Mouse (Mus musculus) olfactory bulb, adult 2 months (tissue): ENCODE results near the gene Jag1. TPM values are rescaled to one million over a fixed set of nuclear protein-coding genes. Genes with fewer than 3 reads are reported as not detected.

Experiments used
- H3K27ac ChIP-seq: fragments of 200-500 bp; 2 replicates; pipeline ENCODE4 v1.5.1; 2012; ENCODE audit warnings: low read depth, low read length; ENCODE audit not compliant: insufficient read depth
- H3K4me1 ChIP-seq: fragments of 200-500 bp; 2 replicates; pipeline ENCODE4 v1.6.1; 2012; ENCODE audit warnings: low read length; ENCODE audit not compliant: control insufficient read depth, insufficient read depth
- H3K4me3 ChIP-seq: fragments of 200-500 bp; 2 replicates; pipeline ENCODE4 v1.5.1; 2012; ENCODE audit warnings: mild to moderate bottlenecking, low read depth, low read length, moderate library complexity; ENCODE audit not compliant: insufficient read depth
- CTCF ChIP-seq: fragments of 200-500 bp; IDR thresholded peaks from 2 replicates; pipeline ENCODE4 v1.5.1; 2012; ENCODE audit warnings: low read depth, mild to moderate bottlenecking, low read length, moderate library complexity; ENCODE audit not compliant: insufficient read depth
- POLR2A ChIP-seq: fragments of 200-500 bp; IDR thresholded peaks from 2 replicates; pipeline ENCODE4 v1.6.1; 2012; ENCODE audit warnings: mild to moderate bottlenecking, low read depth, low read length, moderate library complexity; ENCODE audit not compliant: insufficient read depth
- WGBS: fragments of 180-500 bp; shearing (Covaris S2); methylation state at CpG from one replicate; pipeline ENCODE4 v1.1.7; 2018; 5-methylcytosine and 5-hydroxymethylcytosine counted together
- polyA plus RNA-seq: library from polyadenylated mRNA; stranded (reverse); fragments of >200 nt; gene quantifications from 2 replicates; pipeline ENCODE4 v1.2.4, GENCODE M21; 2012; ENCODE audit warnings: low replicate concordance; ENCODE audit not compliant: missing spikeins, insufficient read depth, insufficient read length

Jag1 gene
- polyA plus RNA-seq, 1 experiment = not detected

DNA sequence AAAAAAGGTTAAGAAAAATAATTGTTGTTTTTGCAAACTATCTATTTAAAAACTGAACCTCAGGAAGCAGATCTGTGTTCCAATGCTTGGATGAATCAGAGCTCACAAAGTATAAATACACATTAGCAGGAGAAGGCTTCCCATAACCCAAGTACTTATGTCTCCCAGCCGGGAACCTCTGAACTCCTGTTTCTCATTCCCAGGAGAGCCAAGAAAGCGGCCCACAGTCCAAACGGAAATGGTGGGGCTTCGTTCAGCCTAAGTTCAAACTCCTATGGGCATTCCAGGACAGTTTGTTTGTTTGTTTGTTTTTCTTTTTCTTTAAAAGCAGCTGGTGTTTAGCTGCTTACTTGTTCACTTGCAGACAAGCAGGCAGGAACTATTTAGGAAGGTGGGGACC lies 37.7 kb downstream of the Jag1 start:
- WGBS = 55% methylated on average over 4 of the region's 4 CpGs
- H3K4me3 ChIP-seq = no peak overlapping the region
- no peak for TF ChIP-seq POLR2A
- no peak for TF ChIP-seq CTCF
- peaks cover 15% of the 10 kb centered on the region for H3K4me1 ChIP-seq
- no peak overlapping the region for H3K27ac ChIP-seq

GRCm38 (mm10) chr2:137074313-137074620 lies 42.2 kb downstream of the Jag1 start:
- TF ChIP-seq POLR2A (no peak), CTCF (no peak)
- no peak overlapping the region for H3K4me3 ChIP-seq
- 45% methylated on average over 2 of the region's 2 CpGs for WGBS
- H3K27ac ChIP-seq = no peak overlapping the region
- peaks cover 8% of the 10 kb centered on the region for H3K4me1 ChIP-seq

DNA sequence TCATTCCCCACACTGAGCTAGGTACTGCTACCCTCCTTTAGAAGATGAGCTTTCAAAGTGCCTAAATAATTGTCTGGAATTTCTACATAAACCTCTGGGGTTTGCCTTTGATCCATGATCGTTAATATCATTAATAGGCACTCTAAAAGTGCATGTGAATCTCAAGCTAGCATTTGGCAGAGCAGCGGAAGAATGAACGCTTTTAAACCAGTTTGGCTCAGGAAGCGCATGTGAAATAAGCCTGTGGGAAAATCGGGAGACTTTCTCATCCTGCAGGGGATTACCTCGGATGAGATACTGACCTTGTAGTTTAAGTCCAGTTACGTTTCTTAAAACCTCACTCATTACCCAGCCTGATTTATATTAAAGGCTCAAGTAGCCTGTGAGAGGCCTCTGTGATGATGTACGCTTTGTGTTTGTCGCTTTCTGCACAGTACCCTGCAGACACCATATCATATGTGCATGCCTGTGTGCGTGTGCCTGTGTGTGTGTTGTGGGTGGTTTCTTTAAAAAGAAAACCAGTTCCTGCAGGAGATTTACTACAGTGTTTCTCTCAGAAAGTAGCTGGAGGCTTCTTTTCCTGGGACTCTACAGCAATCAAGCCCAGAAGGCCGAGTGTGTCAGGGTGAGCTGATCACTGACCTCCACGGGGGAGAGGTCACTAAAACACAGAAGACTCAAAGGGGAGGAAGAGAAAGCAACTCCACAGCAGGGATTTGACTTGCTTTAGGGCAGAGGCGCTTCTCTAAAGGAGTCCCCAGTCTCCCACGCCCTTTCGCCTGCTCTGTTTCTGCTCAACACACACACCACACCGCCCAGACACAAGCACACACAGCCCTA lies 42.8 kb downstream of the Jag1 start:
- WGBS = 61% methylated on average over 16 of the region's 16 CpGs
- H3K27ac ChIP-seq = no peak overlapping the region
- no peak overlapping the region for H3K4me3 ChIP-seq
- peaks cover 6% of the 10 kb centered on the region for H3K4me1 ChIP-seq
- TF ChIP-seq CTCF = no peak
- TF ChIP-seq POLR2A = no peak

DNA sequence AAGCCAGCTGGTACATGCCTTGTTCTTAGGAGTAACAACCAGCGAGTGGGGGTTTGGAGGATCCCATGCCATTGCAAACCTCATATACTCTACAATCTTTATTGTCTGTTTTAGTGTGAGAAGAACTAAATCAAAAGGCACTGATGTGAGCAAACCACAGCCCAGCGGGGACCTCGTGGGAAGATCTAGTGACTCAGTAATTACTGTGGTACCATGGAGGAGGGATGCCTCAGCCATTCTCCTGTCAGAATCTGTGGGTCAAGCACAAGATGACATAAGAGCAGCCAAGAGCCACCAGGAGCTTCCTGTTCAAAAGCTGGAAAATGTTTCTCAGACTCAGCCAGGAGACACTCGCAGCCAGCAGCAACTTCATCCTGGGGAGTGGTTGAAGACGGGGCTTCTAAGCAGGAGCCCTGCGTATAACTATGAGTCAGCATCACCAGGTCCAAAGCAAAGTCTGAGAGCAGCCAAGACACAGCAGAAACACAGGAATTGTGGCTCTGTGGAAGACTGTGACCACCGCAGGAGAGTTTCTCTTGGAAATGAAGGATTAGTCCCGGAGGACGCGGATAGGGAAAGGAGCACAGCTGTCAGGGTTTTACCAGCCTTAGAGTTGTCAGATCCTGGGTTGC lies 48.8 kb downstream of the Jag1 start:
- WGBS = 32% methylated on average over 10 of the region's 10 CpGs
- Histone ChIP-seq H3K4me3 (no peak overlapping the region), H3K4me1 (peaks cover 8% of the 10 kb centered on the region), H3K27ac (peak overlapping the region; percentile 78)
- TF ChIP-seq CTCF (no peak), POLR2A (no peak)

DNA sequence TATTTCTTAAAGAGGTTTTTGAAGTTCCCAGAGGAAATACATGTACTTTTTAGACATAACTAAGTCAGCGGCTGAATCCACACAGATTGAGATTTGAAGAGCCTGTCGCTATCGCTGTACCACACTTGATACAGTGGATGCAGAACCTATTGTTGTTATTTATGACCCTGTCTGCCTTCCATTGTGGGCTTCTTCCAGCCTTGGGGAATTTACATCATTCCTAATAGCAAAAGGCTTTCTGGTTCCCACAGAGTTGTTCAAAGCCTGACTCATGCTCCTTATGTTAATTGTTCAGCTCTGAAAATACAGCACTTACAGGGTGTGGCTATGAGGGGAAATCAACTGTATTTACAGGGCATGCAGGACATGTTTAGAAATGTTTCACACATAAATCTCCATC lies 51.9 kb downstream of the Jag1 start:
- WGBS = 66% methylated on average over 3 of the region's 3 CpGs
- Histone ChIP-seq H3K27ac (no peak overlapping the region), H3K4me3 (no peak overlapping the region), H3K4me1 (peaks cover 8% of the 10 kb centered on the region)
- TF ChIP-seq POLR2A (no peak), CTCF (no peak)

- Histone ChIP-seq H3K27ac (no peak overlapping the region), H3K4me1 (peaks cover 8% of the 10 kb centered on the region), H3K4me3 (no peak overlapping the region)
- TF ChIP-seq POLR2A (no peak), CTCF (no peak)
- WGBS = 96% methylated on average over 1 of the region's 1 CpGs
Measured at GRCm38 (mm10) chr2:137063829-137064228, 52.6 kb downstream of the Jag1 start.

DNA sequence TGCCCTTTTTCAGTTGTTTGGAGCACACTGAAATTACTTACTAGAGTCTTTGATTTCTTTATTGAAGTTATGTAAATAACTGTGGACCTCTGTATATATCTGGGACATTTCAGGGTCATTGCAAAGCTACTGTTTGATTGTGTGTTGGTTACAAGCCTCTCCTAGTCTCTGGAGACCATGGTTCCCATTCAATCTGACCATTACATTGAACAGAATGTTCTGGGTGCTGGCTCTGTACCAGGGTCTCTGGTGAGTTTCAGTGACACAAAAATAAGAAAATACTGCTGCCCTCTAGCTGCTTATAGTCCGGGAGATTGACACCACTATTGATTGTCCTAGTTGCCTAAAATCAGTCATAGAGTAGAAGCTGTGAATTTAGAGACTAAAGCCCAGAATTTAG lies 66.5 kb downstream of the Jag1 start:
- TF ChIP-seq CTCF = no peak
- no peak for TF ChIP-seq POLR2A
- Histone ChIP-seq H3K27ac (no peak overlapping the region), H3K4me3 (no peak overlapping the region), H3K4me1 (0 out of 2 replicates have a peak, but pooled peaks cover 2% of the 10 kb centered on the region)
- WGBS = 80% methylated on average over 1 of the region's 1 CpGs

GRCm38 (mm10) chr2:137049367-137049766 lies 67.1 kb downstream of the Jag1 start:
- Histone ChIP-seq H3K4me3 (no peak overlapping the region), H3K4me1 (0 out of 2 replicates have a peak, but pooled peaks cover 2% of the 10 kb centered on the region), H3K27ac (no peak overlapping the region)
- 52% methylated on average over 2 of the region's 2 CpGs for WGBS
- TF ChIP-seq CTCF = no peak
- TF ChIP-seq POLR2A = no peak

- 69% methylated on average over 2 of the region's 2 CpGs for WGBS
- Histone ChIP-seq H3K27ac (no peak overlapping the region), H3K4me3 (no peak overlapping the region), H3K4me1 (no peaks in the 10 kb centered on the region)
- no peak for TF ChIP-seq POLR2A
- no peak for TF ChIP-seq CTCF
Measured at GRCm38 (mm10) chr2:137044122-137044521, 72.3 kb downstream of the Jag1 start.

Other genes with a start within 250 kb of the Jag1 start
- gene AL731706.2, start 231.0 kb downstream of the Jag1 start, polyA plus RNA-seq = not detected in 2 replicates
- gene Slx4ip, start 225.4 kb downstream of the Jag1 start, polyA plus RNA-seq = not detected in 2 replicates
- gene AL731706.1, start 225.3 kb downstream of the Jag1 start, polyA plus RNA-seq = not detected in 2 replicates
- gene Mkks, start 225.3 kb downstream of the Jag1 start, polyA plus RNA-seq = not detected in 2 replicates